Mouse (Mus musculus) hematopoietic multipotent progenitor cell, adult 10-12 weeks (in vitro differentiated cells): ENCODE measurements around the gene St6galnac1. TPM values are rescaled to one million over a fixed set of nuclear protein-coding genes. Genes with fewer than 3 reads are reported as not detected.

Source experiments
- polyA plus RNA-seq: library from polyadenylated mRNA; stranded (reverse); fragments of >175 nt; gene quantifications from 2 replicates; pipeline ENCODE4 v1.2.3, GENCODE M21; 2012; ENCODE audit warnings: low replicate concordance

St6galnac1 gene
- polyA plus RNA-seq, result not detected in 2 replicates

GRCm38 (mm10) chr11:116775407-116775806 lies at the start of gene St6galnac1:
Gene St6galnac1 (minus strand): TSS chr11:116775507.

Other genes with a start within 250 kb of the St6galnac1 start
- gene Sphk1, start 244.6 kb downstream of the St6galnac1 start, polyA plus RNA-seq, result 5.9 and 27.5 TPM in 2 replicates
- gene Ube2o, start 194.1 kb downstream of the St6galnac1 start, polyA plus RNA-seq, result 33.5 and 64.3 TPM in 2 replicates
- not detected in 2 replicates for gene Aanat, start 189.1 kb downstream of the St6galnac1 start, polyA plus RNA-seq
- 73.5 and 140 TPM in 2 replicates for gene Rhbdf2, start 148.5 kb downstream of the St6galnac1 start, polyA plus RNA-seq
- gene Prcd, start 122.0 kb downstream of the St6galnac1 start, polyA plus RNA-seq, result 0.28 TPM in 1 of 2 replicates, not detected in the other
- 1.3 and 5.0 TPM in 2 replicates for gene Cygb, start 121.2 kb downstream of the St6galnac1 start, polyA plus RNA-seq
- gene Mxra7, start 52.5 kb upstream of the St6galnac1 start, polyA plus RNA-seq, result 3.5 and 8.9 TPM in 2 replicates
- 52.6 and 96.9 TPM in 2 replicates for gene Mettl23, start 67.8 kb upstream of the St6galnac1 start, polyA plus RNA-seq
- 33.5 and 34.1 TPM in 2 replicates for gene Jmjd6, start 67.9 kb upstream of the St6galnac1 start, polyA plus RNA-seq
- 17.7 and 25.3 TPM in 2 replicates for gene Mfsd11, start 76.9 kb upstream of the St6galnac1 start, polyA plus RNA-seq
- gene Srsf2, start 77.6 kb upstream of the St6galnac1 start, polyA plus RNA-seq, result 571 and 1,294 TPM in 2 replicates
- 0.04 TPM in 1 of 2 replicates, not detected in the other for gene Mgat5b, start 143.4 kb upstream of the St6galnac1 start, polyA plus RNA-seq